In the genomic region with DNA sequence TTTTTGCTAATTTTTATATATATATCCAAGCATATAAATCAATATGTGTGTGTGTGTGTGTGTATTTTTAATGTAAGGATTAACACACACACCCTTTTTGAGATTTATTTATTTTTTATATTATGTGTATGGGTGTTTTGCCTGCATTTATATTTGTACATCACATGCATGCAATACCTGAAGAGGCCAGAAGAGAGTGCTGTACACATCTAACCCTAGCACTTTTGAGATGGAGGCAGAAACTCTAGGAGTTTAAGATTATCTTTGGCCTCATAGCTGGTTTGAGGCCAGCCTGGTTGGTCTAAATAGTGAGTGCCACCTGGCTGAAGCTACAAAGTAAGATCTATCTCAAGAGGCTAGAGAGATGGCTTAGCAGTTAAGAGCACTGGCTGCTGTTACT, we compare ENCODE assay signal across 10 mouse cellular contexts. TPM values are rescaled to one million over a fixed set of nuclear protein-coding genes. Genes with fewer than 3 reads are reported as not detected.
DNase-seq lines count a peak whose midpoint lies in the region; ATAC-seq and TF ChIP-seq lines count a peak whose summit lies in the region.
"Had no signal": no experiment of that assay in that cellular context is flagged by ENCODE, and none has a peak within 500 bp of the region (broad histone marks: within the 10 kb centered on the region; RNA-seq: fewer than 3 reads in every experiment).

No protein-coding gene starts in this region.

- peak; percentile 32 for DNase-seq in kidney, adult 9 months
- DNase-seq in kidney, postnatal 14 days, result no peak
- DNase-seq in B cell, adult 2 months, result peak; percentile 61 to 65
- DNase-seq in MEL (ENCODE audit: low read depth, low spot score), result peak; percentile 76
- no peak for DNase-seq in testis, postnatal 10 days (ENCODE audit: low spot score)
- DNase-seq in layer of hippocampus, adult 9-10 months (ENCODE audit: low spot score), result no peak
- DNase-seq: heart, postnatal 4 days had no signal

- TF ChIP-seq CTCF in MEL (IDR thresholded peaks at IDR 0.05 in 2 of 3, conservative IDR thresholded peaks at IDR 0.05 in 1 of 3; ENCODE audit: control insufficient read depth in 1 of 3, insufficient read depth in 1 of 3, low read depth in 2 of 3, low read length in 3 of 3, poor library complexity in 1 of 3, severe bottlenecking in 1 of 3), result peak; percentile 11 to 68 (median 67); a peak in 4 of 6 replicates

- TF ChIP-seq POLR2A in MEL (IDR thresholded peaks at IDR 0.05; ENCODE audit: control insufficient read depth in 1 of 2, insufficient read depth in 1 of 2, low read depth in 1 of 2, low read length in 2 of 2, poor library complexity in 1 of 2), result no peak

- H3K4me2 ChIP-seq in forebrain, embryonic 15.5 days (replicated peaks), result no peak overlapping the region
- H3K4me2 ChIP-seq: midbrain, embryonic 15.5 days had no signal

- H3K27ac ChIP-seq in MEL (ENCODE audit: control insufficient read depth, low read depth, low read length), result no peak overlapping the region
- H3K27ac ChIP-seq in forebrain, embryonic 15.5 days (replicated peaks), result no peak overlapping the region
- H3K27ac ChIP-seq: midbrain, embryonic 15.5 days had no signal

- no peaks in the 10 kb centered on the region for H3K79me2 ChIP-seq in MEL (ENCODE audit: control insufficient read depth, insufficient read depth, low read length, poor library complexity)

- H3K9me3 ChIP-seq in MEL (replicated peaks; ENCODE audit: insufficient read depth, low read length), result no peaks in the 10 kb centered on the region
- H3K9me3 ChIP-seq in forebrain, embryonic 15.5 days, result no peaks in the 10 kb centered on the region
- H3K9me3 ChIP-seq: midbrain, embryonic 15.5 days had no signal

- no peak overlapping the region for H3K9ac ChIP-seq in MEL (ENCODE audit: control insufficient read depth, low read depth, low read length, poor library complexity, severe bottlenecking)
- no peak overlapping the region for H3K9ac ChIP-seq in forebrain, embryonic 15.5 days (replicated peaks)
- H3K9ac ChIP-seq: midbrain, embryonic 15.5 days had no signal

- no peaks in the 10 kb centered on the region for H3K36me3 ChIP-seq in MEL (ENCODE audit: control insufficient read depth in 1 of 2, insufficient read depth in 2 of 2, low read length in 2 of 2)
- no peaks in the 10 kb centered on the region for H3K36me3 ChIP-seq in forebrain, embryonic 15.5 days
- H3K36me3 ChIP-seq: midbrain, embryonic 15.5 days had no signal

- peak; percentile 51 for TF ChIP-seq RAD21 in MEL (IDR thresholded peaks at IDR 0.05; ENCODE audit: low read depth, low read length)

- peak; percentile 73 for ATAC-seq in megakaryocyte progenitor cell, adult 5-6 weeks (replicated peaks; ENCODE audit: poor library complexity)
- ATAC-seq in forebrain, embryonic 15.5 days (replicated peaks), result no peak
- ATAC-seq: midbrain, embryonic 15.5 days had no signal

- no peaks in the 10 kb centered on the region for H3K4me1 ChIP-seq in MEL (ENCODE audit: control insufficient read depth in 1 of 2, insufficient read depth in 2 of 2, low read length in 2 of 2)
- H3K4me1 ChIP-seq in forebrain, embryonic 15.5 days, result no peaks in the 10 kb centered on the region
- H3K4me1 ChIP-seq: midbrain, embryonic 15.5 days had no signal

- H3K4me3 ChIP-seq in MEL (ENCODE audit: control insufficient read depth in 1 of 2, insufficient read depth in 1 of 2, low read depth in 2 of 2, low read length in 2 of 2), result no peak overlapping the region
- no peak overlapping the region for H3K4me3 ChIP-seq in forebrain, embryonic 15.5 days
- H3K4me3 ChIP-seq: midbrain, embryonic 15.5 days had no signal

- no peak for TF ChIP-seq EP300 in MEL (IDR thresholded peaks at IDR 0.05; ENCODE audit: low read depth in 1 of 2, low read length in 2 of 2)

- peaks cover 4% of the 10 kb centered on the region in 2 experiments for H3K27me3 ChIP-seq in MEL (ENCODE audit: control insufficient read depth in 1 of 2, insufficient read depth in 2 of 2, low read length in 2 of 2)
- H3K27me3 ChIP-seq in forebrain, embryonic 15.5 days, result no peaks in the 10 kb centered on the region
- H3K27me3 ChIP-seq: midbrain, embryonic 15.5 days had no signal

TF ChIP-seq in MEL, 35 proteins besides CTCF, POLR2A, EP300 and RAD21:
- no peak for TF ChIP-seq TBP (IDR thresholded peaks at IDR 0.05; ENCODE audit: low read depth, low read length)
- peak; percentile 38 for TF ChIP-seq ZC3H11A (IDR thresholded peaks at IDR 0.05; ENCODE audit: low read depth, low read length)
- TF ChIP-seq SMC3 (IDR thresholded peaks at IDR 0.05; ENCODE audit: low read depth, low read length), result peak; percentile 79
TF ChIP-seq in MEL: peak in this region for 2.

RNA-seq across cellular contexts. Expression of gene Cd276, which starts 12.4 kb away (rescaled TPM):
- total RNA-seq in MEL (2012; rRNA removed), result 0.10 and 0.12 TPM in 2 replicates
- 1 to 10 TPM in 1 of 2 experiments, not detected in 1; 3.6 TPM for polyA plus RNA-seq in MEL (2012; ENCODE audit: insufficient read depth in 1 of 2, insufficient read length in 2 of 2, low read depth in 1 of 2, low replicate concordance in 2 of 2, missing spikeins in 1 of 2)
- 0.10 and 0.52 TPM in 2 replicates for total RNA-seq in megakaryocyte progenitor cell, adult 5-6 weeks (2015)
- total RNA-seq in megakaryocyte progenitor cell, adult 5-6 weeks (2017), result 0.20 TPM in 1 of 2 replicates, not detected in the other
- polyA plus RNA-seq in forebrain, embryonic 15.5 days (2015; fragmentation: Nextera tagmentation; extraction: Ambion mirVana), result 30.9 and 31.0 TPM in 2 replicates

RNA-seq across cellular contexts. Expression of gene Nptn, which starts 14.4 kb away (rescaled TPM):
- 69.1 and 71.4 TPM in 2 replicates for total RNA-seq in MEL (2012; rRNA removed)
- 100 to 1,000 TPM in 1 of 2 experiments, not detected in 1; 199 TPM for polyA plus RNA-seq in MEL (2012; ENCODE audit: insufficient read depth in 1 of 2, insufficient read length in 2 of 2, low read depth in 1 of 2, low replicate concordance in 2 of 2, missing spikeins in 1 of 2)
- 198 and 226 TPM in 2 replicates for total RNA-seq in megakaryocyte progenitor cell, adult 5-6 weeks (2015)
- total RNA-seq in megakaryocyte progenitor cell, adult 5-6 weeks (2017), result 90.3 and 106 TPM in 2 replicates
- polyA plus RNA-seq in forebrain, embryonic 15.5 days (2015; fragmentation: Nextera tagmentation; extraction: Ambion mirVana), result 127 and 145 TPM in 2 replicates

Comparison
In these comparisons a context has a peak if more than half of its experiments do, and no peak if none do; other contexts are left out.
1. DNase-seq: peak in kidney, adult 9 months (single experiment), B cell, adult 2 months (2 of 2) and MEL (single experiment); none in kidney, postnatal 14 days (single experiment), testis, postnatal 10 days (single experiment) and layer of hippocampus, adult 9-10 months (single experiment).